Mouse (Mus musculus) embryonic facial prominence, embryonic 14.5 days (tissue): ENCODE results near the gene Gna12. TPM values are rescaled to one million over a fixed set of nuclear protein-coding genes. Genes with fewer than 3 reads are reported as not detected.

Experiments
- ATAC-seq: fragments of 200-750 bp; cut with Nextera tagmentation; 2 replicates; pipeline ENCODE4 v1.8.0; 2017; ENCODE audit warnings: low read depth, moderate number of reproducible peaks, moderate TSS enrichment
- DNase-seq: peaks from one replicate; pipeline ENCODE4 v3.0.0-alpha.2; 2015; ENCODE audit warnings: low spot score
- H3K27ac ChIP-seq: fragments of 300-500 bp; sonication (generic); replicated peaks from 2 replicates; pipeline ENCODE4 v1.5.1; 2014; ENCODE audit warnings: low read depth, mild to moderate bottlenecking, low read length, moderate library complexity
- H3K27me3 ChIP-seq: fragments of 300-500 bp; sonication (generic); replicated peaks from 2 replicates; pipeline ENCODE4 v1.6.1; 2014; ENCODE audit warnings: low read length; ENCODE audit not compliant: control insufficient read depth, insufficient read depth
- H3K36me3 ChIP-seq: fragments of 300-500 bp; sonication (generic); 2 replicates; pipeline ENCODE4 v1.6.1; 2014; ENCODE audit warnings: low read length, mixed read lengths; ENCODE audit not compliant: control insufficient read depth, insufficient read depth
- H3K4me1 ChIP-seq: fragments of 300-500 bp; sonication (generic); 2 replicates; pipeline ENCODE4 v1.6.1; 2014; ENCODE audit warnings: antibody characterized with exemption, low read length; ENCODE audit not compliant: control insufficient read depth, insufficient read depth
- H3K4me2 ChIP-seq: fragments of 300-500 bp; sonication (generic); 2 replicates; pipeline ENCODE4 v1.6.1; 2014; ENCODE audit warnings: low read depth, mild to moderate bottlenecking, low read length, moderate library complexity, mixed read lengths
- H3K4me3 ChIP-seq: fragments of 300-500 bp; sonication (generic); 2 replicates; pipeline ENCODE4 v1.5.1; 2014; ENCODE audit warnings: low read depth, mild to moderate bottlenecking, low read length
- H3K9ac ChIP-seq: fragments of 300-500 bp; sonication (generic); 2 replicates; pipeline ENCODE4 v1.6.1; 2014; ENCODE audit warnings: low read depth, mild to moderate bottlenecking, low read length, moderate library complexity, mixed read lengths
- H3K9me3 ChIP-seq: fragments of 300-500 bp; sonication (generic); 2 replicates; pipeline ENCODE4 v1.6.1; 2016; ENCODE audit warnings: low read length; ENCODE audit not compliant: control insufficient read depth
- WGBS: fragments of 180-500 bp; shearing (Covaris S2); extraction: QIAGEN DNeasy Blood & Tissue Kit; methylation state at CpG from one replicate; pipeline ENCODE4 v1.1.7; 2014; 5-methylcytosine and 5-hydroxymethylcytosine counted together
- polyA plus RNA-seq: library from polyadenylated mRNA; unstranded; fragments of >200 nt; fragmentation: Nextera tagmentation; extraction: Ambion mirVana; gene quantifications from 2 replicates; pipeline ENCODE4 v1.2.1, GENCODE M21; 2014

Gene Gna12
- polyA plus RNA-seq, 1 experiment from 2014 or later: 28.9 TPM

DNA sequence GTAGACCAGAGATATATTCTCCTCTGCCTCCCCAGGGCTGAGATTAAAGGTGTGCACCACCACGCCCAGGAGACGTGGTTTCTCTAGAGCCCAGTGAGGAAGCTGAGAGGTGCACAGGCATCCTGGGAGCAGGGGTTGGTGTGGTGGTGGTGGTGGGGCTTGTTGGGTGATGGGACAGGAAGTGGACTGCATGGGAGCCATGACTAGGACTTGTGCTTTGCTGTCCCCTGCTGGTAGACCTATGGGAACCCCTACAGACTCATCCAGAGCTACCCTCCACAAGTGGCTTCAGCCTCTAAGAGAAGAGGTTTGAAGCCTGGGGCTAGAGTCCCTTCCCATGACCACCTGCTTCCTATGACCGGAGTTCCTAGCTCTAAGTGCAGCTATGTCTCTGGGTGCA is 28.1 kb upstream of the Gna12 start:
- DNase-seq (no peak), ATAC-seq (no peak)
- H3K27me3 ChIP-seq: no peaks in the 10 kb centered on the region
- WGBS: 81% methylated on average over 3 of the region's 3 CpGs
- no peak overlapping the region for H3K9ac ChIP-seq
- H3K4me3 ChIP-seq: no peak overlapping the region
- no peak overlapping the region for H3K4me2 ChIP-seq
- H3K36me3 ChIP-seq: no peaks in the 10 kb centered on the region
- no peaks in the 10 kb centered on the region for H3K9me3 ChIP-seq
- no peak overlapping the region for H3K27ac ChIP-seq
- H3K4me1 ChIP-seq: no peaks in the 10 kb centered on the region

DNA sequence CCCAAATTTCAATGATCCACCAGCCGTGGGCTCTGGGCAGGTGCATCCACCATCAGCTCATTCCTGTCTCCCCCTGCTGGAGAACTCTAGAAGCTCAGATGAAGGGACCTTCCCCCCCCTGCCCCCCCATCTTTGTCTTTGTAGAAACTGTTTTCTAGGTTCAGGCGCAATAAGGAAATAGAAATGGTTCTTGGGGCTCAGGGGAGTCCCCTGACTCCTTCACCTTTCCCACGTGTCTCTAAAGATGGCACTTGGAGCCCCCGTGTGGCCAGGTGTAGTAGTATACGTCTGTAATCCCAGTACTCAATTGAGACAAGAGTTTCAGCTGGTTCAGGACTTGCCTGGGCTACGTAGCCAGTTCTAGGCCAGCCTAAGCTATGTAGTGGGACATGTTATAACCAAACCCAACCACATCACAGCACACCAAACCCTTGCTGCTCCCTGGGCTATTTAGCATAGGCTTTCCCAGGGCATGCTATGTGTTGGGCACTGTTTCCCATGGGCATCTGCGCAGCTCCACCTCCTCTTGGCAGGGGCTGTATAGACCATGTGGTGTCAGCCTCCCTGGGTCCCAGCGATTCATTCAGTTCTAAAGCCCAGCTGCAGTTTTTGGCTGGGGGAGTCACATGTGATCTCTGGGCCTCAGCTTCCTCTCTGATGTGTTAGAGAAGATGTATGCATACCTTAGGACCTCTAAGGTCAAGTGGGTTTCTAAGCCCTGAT is 27.4 kb upstream of the Gna12 start:
- Histone ChIP-seq H3K9me3 (no peaks in the 10 kb centered on the region), H3K27ac (no peak overlapping the region), H3K9ac (no peak overlapping the region), H3K27me3 (no peaks in the 10 kb centered on the region), H3K36me3 (no peaks in the 10 kb centered on the region), H3K4me3 (no peak overlapping the region), H3K4me2 (no peak overlapping the region), H3K4me1 (no peaks in the 10 kb centered on the region)
- ATAC-seq (no peak), DNase-seq (no peak)
- 58% methylated on average over 8 of the region's 8 CpGs for WGBS

DNA sequence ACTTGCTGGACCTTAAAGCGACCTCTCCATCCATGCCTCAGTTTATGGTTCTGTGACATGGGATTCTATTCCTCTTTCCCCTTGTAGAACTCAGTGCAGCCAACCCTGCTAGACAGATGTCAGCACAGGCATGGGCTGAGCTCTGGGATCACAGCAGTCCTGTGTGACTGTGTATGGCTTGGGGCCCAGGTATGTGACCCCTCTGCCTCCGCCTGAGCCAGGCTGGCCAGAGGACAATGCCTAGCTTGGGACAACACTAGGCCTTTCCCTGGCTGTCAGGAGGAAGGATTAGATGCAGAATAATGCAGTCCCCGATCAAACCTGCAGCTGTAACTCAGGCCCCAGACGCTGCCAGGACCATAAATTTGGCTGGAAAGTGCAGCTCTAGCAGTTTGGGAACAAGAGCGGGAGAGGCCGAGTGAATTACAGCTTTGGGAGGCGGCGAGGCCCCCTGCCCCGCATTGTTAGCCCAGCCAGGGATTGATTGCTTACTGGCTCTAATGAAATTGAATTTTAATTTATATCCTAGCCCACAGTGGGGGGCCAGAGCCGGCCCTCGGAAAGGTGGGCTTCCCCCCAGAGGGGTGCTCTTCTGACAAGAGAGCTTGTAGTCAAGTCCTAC is 25.8 kb upstream of the Gna12 start:
- Histone ChIP-seq H3K4me1 (no peaks in the 10 kb centered on the region), H3K9me3 (peaks cover 7% of the 10 kb centered on the region; the same call in 1 of the 2 replicates), H3K27me3 (no peaks in the 10 kb centered on the region), H3K27ac (no peak overlapping the region), H3K9ac (no peak overlapping the region), H3K4me3 (no peak overlapping the region), H3K36me3 (no peaks in the 10 kb centered on the region), H3K4me2 (no peak overlapping the region)
- no peak for ATAC-seq
- WGBS: 48% methylated on average over 11 of the region's 11 CpGs
- no peak for DNase-seq

DNA sequence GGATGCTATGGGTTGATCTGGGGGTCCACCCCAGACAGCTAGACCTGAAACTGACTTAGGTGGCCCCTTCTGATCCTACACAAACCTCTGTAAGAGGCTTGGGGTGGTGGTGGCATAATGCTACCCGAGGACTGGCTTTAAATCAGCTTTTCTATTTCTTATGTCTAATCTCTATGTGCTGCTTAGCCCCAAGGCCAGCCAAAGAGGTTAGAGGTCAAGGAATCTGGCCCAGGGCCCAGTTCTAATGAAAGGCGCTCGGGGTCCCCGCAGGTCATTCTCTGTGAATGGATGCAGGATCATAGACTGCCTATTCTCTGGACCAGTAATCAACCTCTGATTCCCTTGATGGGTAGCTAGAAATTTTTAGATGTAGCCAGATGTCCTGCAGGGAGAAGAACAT is 24.5 kb upstream of the Gna12 start:
- H3K9ac ChIP-seq: no peak overlapping the region
- no peak for DNase-seq
- no peak overlapping the region for H3K4me3 ChIP-seq
- no peak for ATAC-seq
- no peaks in the 10 kb centered on the region for H3K36me3 ChIP-seq
- H3K27me3 ChIP-seq: no peaks in the 10 kb centered on the region
- no peak overlapping the region for H3K4me2 ChIP-seq
- no peaks in the 10 kb centered on the region for H3K4me1 ChIP-seq
- no peak overlapping the region for H3K27ac ChIP-seq
- WGBS: 74% methylated on average over 4 of the region's 4 CpGs
- peaks cover 9% of the 10 kb centered on the region; the same call in 1 of the 2 replicates for H3K9me3 ChIP-seq

DNA sequence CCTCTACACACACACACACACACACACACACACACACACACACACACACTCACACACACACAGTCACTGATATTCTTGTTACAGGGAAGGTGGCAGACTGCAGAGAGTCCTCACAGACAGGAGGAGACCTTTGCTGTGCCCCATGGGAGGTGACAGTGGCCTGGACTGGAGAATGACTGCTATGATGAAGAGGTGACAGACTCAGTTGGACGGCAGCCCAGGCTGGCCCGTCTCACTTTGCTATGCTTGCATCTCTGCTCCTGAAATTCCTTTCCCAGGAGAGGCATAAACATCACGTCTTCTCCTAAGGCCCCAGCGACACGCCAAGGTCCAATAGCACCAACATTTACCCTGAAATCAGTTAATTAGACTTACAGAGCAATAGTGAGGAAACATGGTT is 23.5 kb upstream of the Gna12 start:
- H3K36me3 ChIP-seq: no peaks in the 10 kb centered on the region
- no peak overlapping the region for H3K4me2 ChIP-seq
- H3K4me3 ChIP-seq: no peak overlapping the region
- H3K4me1 ChIP-seq: no peaks in the 10 kb centered on the region
- no peaks in the 10 kb centered on the region for H3K27me3 ChIP-seq
- no peak overlapping the region for H3K9ac ChIP-seq
- no peak overlapping the region for H3K27ac ChIP-seq
- ATAC-seq: no peak
- no peak for DNase-seq
- H3K9me3 ChIP-seq: peaks cover 9% of the 10 kb centered on the region; the same call in 1 of the 2 replicates
- 76% methylated on average over 5 of the region's 5 CpGs for WGBS

DNA sequence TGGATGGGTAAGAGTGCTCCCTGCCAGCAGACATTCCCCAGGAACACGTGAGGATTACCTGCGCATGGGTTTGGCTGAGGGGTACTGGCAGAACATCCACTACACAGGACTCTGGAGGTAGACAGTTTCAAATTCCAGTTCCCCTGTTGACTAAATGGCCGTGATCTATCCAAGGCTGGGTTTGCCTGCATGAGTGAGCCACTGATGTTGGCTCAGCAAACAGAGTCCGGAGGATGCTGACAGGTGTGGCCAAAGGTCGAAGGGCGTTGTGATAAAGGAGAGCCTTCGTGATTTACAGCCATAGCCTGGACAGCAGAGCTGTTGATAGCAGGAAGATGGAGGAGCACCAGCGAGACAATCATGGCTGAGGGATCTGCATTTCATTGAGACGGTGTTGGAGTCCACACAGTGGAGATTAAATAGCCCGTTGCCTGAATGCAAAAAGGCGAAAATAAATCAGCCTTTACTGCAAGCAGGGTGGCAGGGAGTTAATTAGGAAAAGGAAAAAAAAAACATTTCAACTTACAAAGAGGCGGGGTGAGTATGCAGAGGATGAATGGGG is 22.3 kb upstream of the Gna12 start:
- H3K27ac ChIP-seq: no peak overlapping the region
- no peak for ATAC-seq
- WGBS: 87% methylated on average over 12 of the region's 12 CpGs
- peaks cover 9% of the 10 kb centered on the region; the same call in 1 of the 2 replicates for H3K9me3 ChIP-seq
- no peaks in the 10 kb centered on the region for H3K36me3 ChIP-seq
- no peak overlapping the region for H3K4me3 ChIP-seq
- H3K4me1 ChIP-seq: no peaks in the 10 kb centered on the region
- H3K9ac ChIP-seq: no peak overlapping the region
- no peaks in the 10 kb centered on the region for H3K27me3 ChIP-seq
- no peak for DNase-seq
- no peak overlapping the region for H3K4me2 ChIP-seq

DNA sequence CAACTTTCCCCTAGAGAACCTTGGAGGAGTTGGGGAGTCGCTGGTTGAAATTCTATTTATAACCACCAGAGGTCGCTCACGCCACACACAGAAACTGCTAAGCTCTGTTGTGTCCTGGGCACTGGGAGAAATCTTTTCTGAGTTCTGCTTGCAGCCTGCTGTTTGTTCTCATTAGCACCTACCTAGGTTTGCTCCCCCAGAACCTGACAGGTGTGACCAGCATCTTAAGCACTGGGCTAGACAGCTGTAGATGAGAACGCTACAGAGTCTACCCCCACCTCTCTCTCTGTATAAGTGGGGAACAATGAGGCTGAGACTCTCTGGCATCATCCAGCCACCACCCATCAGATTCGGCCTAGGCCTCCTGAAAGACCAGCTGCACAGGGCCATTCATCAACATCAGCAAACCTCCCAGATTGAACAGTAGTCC is 17.1 kb upstream of the Gna12 start:
- Histone ChIP-seq H3K4me1 (no peaks in the 10 kb centered on the region), H3K4me2 (no peak overlapping the region), H3K9ac (no peak overlapping the region), H3K27me3 (no peaks in the 10 kb centered on the region), H3K36me3 (no peaks in the 10 kb centered on the region), H3K9me3 (peaks cover 9% of the 10 kb centered on the region; the same call in 1 of the 2 replicates), H3K27ac (no peak overlapping the region), H3K4me3 (no peak overlapping the region)
- DNase-seq: peak; percentile 70
- peak; percentile 65 for ATAC-seq
- 12% methylated on average over 5 of the region's 5 CpGs for WGBS

DNA sequence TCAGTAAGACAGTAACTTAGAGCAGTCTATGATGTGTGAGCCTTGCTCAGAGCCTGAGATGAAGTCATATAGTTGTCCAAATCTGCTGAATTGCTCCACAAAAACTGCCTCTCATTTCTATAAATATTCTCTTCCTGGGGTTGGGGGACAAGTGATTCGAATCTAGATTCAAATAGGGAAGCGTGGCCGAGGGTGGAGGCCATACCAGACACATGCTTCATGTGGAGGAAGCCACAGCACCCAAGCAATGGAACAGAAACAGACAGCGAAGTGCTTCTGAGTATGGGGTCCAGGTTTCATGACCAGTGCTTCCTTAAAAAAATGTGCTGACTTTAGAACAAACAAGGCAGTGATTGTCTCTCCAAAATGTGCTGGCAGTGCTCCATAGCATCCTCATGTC is 11.7 kb upstream of the Gna12 start:
- ATAC-seq (no peak), DNase-seq (no peak)
- Histone ChIP-seq H3K9me3 (no peaks in the 10 kb centered on the region), H3K27ac (no peak overlapping the region), H3K4me1 (no peaks in the 10 kb centered on the region), H3K4me2 (no peak overlapping the region), H3K36me3 (no peaks in the 10 kb centered on the region), H3K27me3 (no peaks in the 10 kb centered on the region), H3K4me3 (no peak overlapping the region), H3K9ac (no peak overlapping the region)
- WGBS: 76% methylated on average over 4 of the region's 4 CpGs
